Mouse (Mus musculus) adrenal gland, postnatal 10 days (tissue): ENCODE data around the gene Fam199x. TPM values are rescaled to one million over a fixed set of nuclear protein-coding genes. Genes with fewer than 3 reads are reported as not detected.

Experiments
- total RNA-seq, 2 experiments: library from RNA; stranded (reverse); gene quantifications; 2 replicates each; pipeline ENCODE4 v1.2.3; 2021

Fam199x gene
- total RNA-seq, 2 experiments from 2014 or later = 5.8 to 7.2 TPM

Other genes starting within 250 kb of the Fam199x start
- gene Plp1, start 226.9 kb upstream of the Fam199x start, total RNA-seq = 10 to 100 TPM in 1 of 2 experiments, 1 to 10 TPM in 1; 7.0 to 13.0 TPM
- under 1 TPM; 0.66 to 0.73 TPM for gene Rab9b, start 180.8 kb upstream of the Fam199x start, total RNA-seq
- not detected for gene H2bfm, start 122.3 kb upstream of the Fam199x start, total RNA-seq
- gene Tmsb15b2, start 74.1 kb upstream of the Fam199x start, total RNA-seq = 10 to 100 TPM; 13.1 to 18.8 TPM
- gene Tmsb15l, start 72.7 kb upstream of the Fam199x start, total RNA-seq = 1 to 10 TPM; 1.0 to 1.1 TPM
- gene Tmsb15b1, start 72.7 kb upstream of the Fam199x start, total RNA-seq = 1 to 10 TPM; 4.6 to 7.5 TPM
- gene Zcchc18, start 56.4 kb upstream of the Fam199x start, total RNA-seq = 10 to 100 TPM in 1 of 2 experiments, 1 to 10 TPM in 1; 9.9 to 14.0 TPM
- 10 to 100 TPM in 1 of 2 experiments, 1 to 10 TPM in 1; 7.3 to 14.0 TPM for gene Slc25a53, start 11.3 kb upstream of the Fam199x start, total RNA-seq
- gene Esx1, start 72.5 kb downstream of the Fam199x start, total RNA-seq = not detected